Mouse (Mus musculus) cortical plate, adult 2 months (tissue): ENCODE measurements around the gene Chkb.

Experiments
- CTCF ChIP-seq: fragments of 200-500 bp; IDR thresholded peaks from 2 replicates; pipeline ENCODE4 v1.5.1; 2011; ENCODE audit warnings: mild to moderate bottlenecking, control low read depth, low read length; ENCODE audit not compliant: insufficient read depth; ENCODE audit errors: extremely low read depth
- POLR2A ChIP-seq: fragments of 200-500 bp; IDR thresholded peaks from 2 replicates; pipeline ENCODE4 v1.6.1; 2011; ENCODE audit warnings: mild to moderate bottlenecking, low read length, control low read depth; ENCODE audit not compliant: insufficient read depth; ENCODE audit errors: extremely low read depth

GRCm38 (mm10) chr15:89459821-89460220, 30.1 kb upstream of the Chkb start:
- TF ChIP-seq POLR2A, result no peak
- no peak for TF ChIP-seq CTCF
